Mouse (Mus musculus) heart, adult 2 months (tissue): Measurements from ENCODE around the gene Cntn5.

ENCODE experiments used
- CTCF ChIP-seq: fragments of 200-600 bp; IDR thresholded peaks from 2 replicates; pipeline ENCODE4 v1.8.1; 2022; ENCODE audit warnings: antibody characterized with exemption, mild to moderate bottlenecking, moderate library complexity
- POLR2A ChIP-seq: fragments of 200-500 bp; IDR thresholded peaks from 2 replicates; pipeline ENCODE4 v1.6.1; 2011; ENCODE audit warnings: mild to moderate bottlenecking, low read depth, low read length, control low read depth; ENCODE audit not compliant: insufficient read depth

DNA sequence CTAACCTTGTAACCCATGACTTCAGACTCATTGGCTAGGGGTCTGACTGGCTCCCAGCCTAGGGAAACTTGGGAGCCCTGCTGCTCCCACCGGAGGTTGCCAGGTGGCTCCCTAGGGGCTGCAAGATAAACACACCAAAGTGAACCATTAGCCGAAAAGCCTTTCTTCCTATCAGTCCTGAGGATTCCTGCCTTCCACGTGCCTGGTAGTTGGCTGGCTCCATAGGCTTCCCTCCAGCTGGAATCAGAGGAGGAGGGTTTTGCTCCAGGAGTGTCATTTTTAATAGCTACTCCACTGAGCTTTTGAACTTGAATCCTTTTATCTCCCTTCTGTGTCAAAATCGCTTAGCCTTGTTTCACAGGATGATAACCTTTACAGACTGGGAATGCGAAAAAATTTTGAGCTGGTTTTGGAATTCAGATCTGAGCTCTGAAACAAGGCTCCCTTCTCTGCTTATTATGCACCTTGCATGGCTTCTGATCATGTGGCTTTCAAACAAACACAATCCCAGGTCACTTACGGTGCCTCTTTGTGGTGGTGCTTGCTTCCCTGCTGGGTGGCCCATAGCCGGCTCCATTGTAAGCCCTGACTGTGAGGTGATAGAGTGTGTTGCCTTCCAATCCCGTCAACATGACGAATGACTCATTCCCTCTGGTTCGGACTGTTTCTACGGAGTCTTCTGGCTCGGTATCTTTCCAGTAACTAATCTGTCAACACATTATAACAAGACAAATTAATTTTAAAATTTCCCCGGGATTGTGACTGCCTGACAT, 1231.1 kb downstream of the Cntn5 start:
- TF ChIP-seq CTCF (no peak), POLR2A (no peak)
